Mouse (Mus musculus) spleen, adult 12 weeks (tissue): ENCODE results near the gene H2-Q1.
"Not testable (repeated sequence)": the region's sequence is repeated elsewhere in the genome, so short reads cannot be mapped to it uniquely, and the experiment has no call there.

ENCODE experiments used
- DNase-seq: peaks from one replicate; pipeline ENCODE4 v3.0.0; 2022; ENCODE audit warnings: low spot score

Gene H2-Q1

GRCm38 (mm10) chr17:35342711-35343476 is 22.7 kb downstream of the H2-Q1 start:
- no peak for DNase-seq

- not testable (repeated sequence) for DNase-seq
These were observed 27.5 kb downstream of the H2-Q1 start for GRCm38 (mm10) chr17:35347659-35348058.

GRCm38 (mm10) chr17:35353275-35353674 is 33.1 kb downstream of the H2-Q1 start:
- not testable (repeated sequence) for DNase-seq

- no peak for DNase-seq
These were observed 33.9 kb downstream of the H2-Q1 start for GRCm38 (mm10) chr17:35354071-35354470.

- DNase-seq, result no peak
These were observed 36.9 kb downstream of the H2-Q1 start for GRCm38 (mm10) chr17:35357086-35357485.

- no peak for DNase-seq
These were observed 38.7 kb downstream of the H2-Q1 start for GRCm38 (mm10) chr17:35358763-35359469.

- DNase-seq, result no peak
These were observed 39.3 kb downstream of the H2-Q1 start for GRCm38 (mm10) chr17:35359470-35359862.
